Mouse (Mus musculus): ENCODE measurements around the gene Olfr609. TPM values are rescaled to one million over a fixed set of nuclear protein-coding genes. Genes with fewer than 3 reads are reported as not detected.
"Not testable (repeated sequence)": the region's sequence is repeated elsewhere in the genome, so short reads cannot be mapped to it uniquely, and the experiment has no call there.

Olfr609 gene
- polyA plus RNA-seq (2016; fragmentation: Nextera tagmentation; extraction: Ambion mirVana), result not detected in 2 replicates

DNA sequence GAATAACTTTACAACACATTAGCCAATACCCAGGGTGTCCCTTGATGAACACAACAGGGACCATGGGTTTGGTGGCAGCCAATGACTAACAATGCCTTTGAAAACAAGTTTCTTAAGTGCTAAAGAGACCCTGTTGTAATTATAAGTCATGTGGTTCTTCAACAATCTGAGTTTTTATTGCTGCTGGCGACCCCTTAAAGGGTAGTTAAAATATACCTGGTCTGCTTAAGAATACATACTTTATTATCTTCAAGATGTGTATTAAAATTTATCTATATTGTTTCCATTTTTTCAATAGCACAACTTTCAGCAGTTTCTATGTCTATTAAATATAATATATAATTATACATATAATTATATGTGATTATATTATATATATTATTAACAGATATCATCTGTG is at the start of gene Olfr609:
Olfr609 (minus strand) TSS at position 101 of the 400 bp plus-strand sequence.
- H3K27me3 ChIP-seq (ENCODE audit: poor library complexity, severe bottlenecking), result no peaks in the 10 kb centered on the region
- no peaks in the 10 kb centered on the region for H3K4me1 ChIP-seq
- no peak within 1 kb of the TSS for H3K4me3 ChIP-seq
- no peak within 1 kb of the TSS for H3K27ac ChIP-seq
- DNase-seq (ENCODE audit: extremely low spot score, low spot score), result no peak
- 74% methylated on average over 1 of the region's 1 CpGs for WGBS
- H3K36me3 ChIP-seq (replicated peaks), result no peaks in the 10 kb centered on the region
- no peaks in the 10 kb centered on the region for H3K9me3 ChIP-seq

DNA sequence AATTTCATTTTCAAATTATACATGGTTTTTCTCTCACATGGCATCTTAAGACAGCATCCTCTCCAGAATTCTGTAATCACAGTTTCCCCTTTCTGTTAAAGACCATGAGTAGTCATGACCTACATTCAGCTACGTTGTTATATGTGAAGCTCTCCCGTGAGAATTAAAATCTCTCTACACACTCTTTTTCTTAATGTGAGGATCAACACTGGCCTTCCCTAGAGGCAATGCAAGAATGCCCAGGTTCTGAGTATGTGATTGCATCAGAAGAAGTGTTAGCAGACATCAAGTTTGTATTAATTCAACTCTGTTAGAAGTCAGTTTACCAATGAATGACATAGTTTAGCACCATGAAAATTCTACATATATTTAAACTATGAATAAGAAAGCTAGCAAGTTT is 44.8 kb upstream of the Olfr609 start, which contains the start of gene Olfr612:
Olfr612 (minus strand) TSS at position 101 of the 400 bp plus-strand sequence.
- H3K27ac ChIP-seq; H3K36me3 ChIP-seq (replicated peaks); H3K4me3 ChIP-seq; H3K4me1 ChIP-seq; DNase-seq (ENCODE audit: extremely low spot score, low spot score); H3K27me3 ChIP-seq (ENCODE audit: poor library complexity, severe bottlenecking); H3K9me3 ChIP-seq: not testable (repeated sequence)
- WGBS, result 88% methylated on average over 2 of the region's 2 CpGs

DNA sequence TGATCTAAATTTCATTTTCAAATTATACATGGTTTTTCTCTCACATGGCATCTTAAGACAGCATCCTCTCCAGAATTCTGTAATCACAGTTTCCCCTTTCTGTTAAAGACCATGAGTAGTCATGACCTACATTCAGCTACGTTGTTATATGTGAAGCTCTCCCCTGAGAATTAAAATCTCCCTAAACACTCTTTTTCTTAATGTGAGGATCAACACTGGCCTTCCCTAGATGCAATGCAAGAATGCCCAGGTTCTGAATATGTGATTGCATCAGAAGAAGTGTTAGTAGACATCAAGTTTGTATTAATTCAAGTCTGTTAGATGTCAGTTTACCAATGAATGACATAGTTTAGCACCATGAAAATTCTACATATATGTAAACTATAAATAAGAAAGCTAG is 22.9 kb upstream of the Olfr609 start, which contains the start of gene Olfr611:
Olfr611 (minus strand) TSS at position 101 of the 400 bp plus-strand sequence.
- DNase-seq (ENCODE audit: extremely low spot score, low spot score); H3K4me3 ChIP-seq; H3K36me3 ChIP-seq (replicated peaks); H3K27ac ChIP-seq; H3K27me3 ChIP-seq (ENCODE audit: poor library complexity, severe bottlenecking); H3K4me1 ChIP-seq; H3K9me3 ChIP-seq: not testable (repeated sequence)
- WGBS, result 78% methylated on average over 1 of the region's 1 CpGs

DNA sequence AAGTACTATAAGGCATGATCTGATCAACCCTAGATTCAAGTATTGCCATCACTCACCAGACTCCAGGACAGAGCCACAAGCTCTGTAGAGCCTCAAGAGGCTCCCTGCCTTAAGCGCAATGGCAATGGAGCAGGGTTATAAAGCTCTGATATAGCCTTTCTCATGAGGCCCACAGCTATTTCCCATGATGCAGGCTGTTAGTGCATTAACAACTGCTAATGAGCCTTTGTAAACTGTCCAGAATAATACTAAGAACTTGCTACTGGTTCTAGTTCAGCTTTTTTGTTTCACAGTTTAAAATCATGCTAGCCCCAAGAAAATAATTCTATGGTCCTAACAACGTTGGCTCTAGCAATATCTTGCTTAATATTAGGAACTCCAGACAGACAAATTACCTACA is 14.2 kb upstream of the Olfr609 start, which contains the start of gene Olfr610:
Olfr610 (minus strand) TSS at position 101 of the 400 bp plus-strand sequence.
- DNase-seq (ENCODE audit: extremely low spot score, low spot score), result no peak
- whole genome bisulfite sequencing, result 89% methylated on average over 2 of the region's 2 CpGs
- Histone ChIP-seq H3K9me3 (no peaks in the 10 kb centered on the region), H3K4me3 (no peak within 1 kb of the TSS), H3K4me1 (no peaks in the 10 kb centered on the region), H3K27me3 (ENCODE audit: poor library complexity, severe bottlenecking) (no peaks in the 10 kb centered on the region), H3K36me3 (replicated peaks) (no peaks in the 10 kb centered on the region), H3K27ac (no peak within 1 kb of the TSS)

DNA sequence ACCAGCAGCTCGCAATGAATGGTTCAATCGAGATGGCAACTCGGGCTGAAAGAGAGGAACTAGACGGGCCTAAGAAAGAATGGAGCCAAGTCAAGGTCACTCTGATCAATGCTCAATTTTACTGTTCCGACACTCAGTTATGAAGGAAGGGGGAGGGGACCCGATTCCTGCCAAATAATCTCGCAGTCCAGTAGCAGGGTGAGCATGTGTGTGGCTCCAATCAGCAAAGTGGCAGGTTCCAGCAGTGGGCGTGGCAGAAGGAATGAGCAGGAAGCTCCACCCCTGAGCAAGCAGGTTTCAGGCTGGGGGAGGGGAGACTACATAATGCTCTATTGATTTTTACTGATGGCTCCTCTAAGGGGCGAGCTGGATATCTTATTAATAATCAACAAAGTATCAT is 20.8 kb downstream of the Olfr609 start:
- not testable (repeated sequence) for H3K4me3 ChIP-seq; DNase-seq (ENCODE audit: extremely low spot score, low spot score); H3K27me3 ChIP-seq (ENCODE audit: poor library complexity, severe bottlenecking); H3K9me3 ChIP-seq; H3K27ac ChIP-seq; H3K4me1 ChIP-seq; H3K36me3 ChIP-seq (replicated peaks)
- WGBS, result 95% methylated on average over 9 of the region's 9 CpGs

DNA sequence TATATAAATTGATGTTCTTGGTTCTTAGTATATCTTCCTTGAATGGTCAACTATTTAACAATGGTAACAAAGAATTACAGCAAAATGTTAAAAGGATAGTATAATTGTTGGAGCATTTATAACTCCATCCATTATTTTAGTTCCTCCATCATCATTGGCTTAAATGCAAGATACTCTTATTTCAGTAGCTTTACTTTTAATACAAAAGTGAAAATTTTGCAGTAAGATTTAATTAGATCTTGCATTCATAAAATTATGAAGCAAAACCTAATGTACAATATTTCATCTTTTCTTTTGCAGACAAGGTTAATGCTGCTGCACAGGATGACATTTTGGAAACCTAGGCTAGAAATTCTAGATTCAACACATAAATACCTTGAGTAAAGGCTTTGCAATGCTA is 28.3 kb downstream of the Olfr609 start, which contains the start of gene Olfr608:
Olfr608 (plus strand) TSS at position 301 of the 400 bp plus-strand sequence.
- DNase-seq (ENCODE audit: extremely low spot score, low spot score), result no peak
- Histone ChIP-seq H3K27ac (no peak within 1 kb of the TSS), H3K27me3 (ENCODE audit: poor library complexity, severe bottlenecking) (no peaks in the 10 kb centered on the region), H3K9me3 (no peaks in the 10 kb centered on the region; the same call in 1 of the 2 replicates), H3K4me1 (no peaks in the 10 kb centered on the region), H3K4me3 (no peak within 1 kb of the TSS), H3K36me3 (replicated peaks) (no peaks in the 10 kb centered on the region)

DNA sequence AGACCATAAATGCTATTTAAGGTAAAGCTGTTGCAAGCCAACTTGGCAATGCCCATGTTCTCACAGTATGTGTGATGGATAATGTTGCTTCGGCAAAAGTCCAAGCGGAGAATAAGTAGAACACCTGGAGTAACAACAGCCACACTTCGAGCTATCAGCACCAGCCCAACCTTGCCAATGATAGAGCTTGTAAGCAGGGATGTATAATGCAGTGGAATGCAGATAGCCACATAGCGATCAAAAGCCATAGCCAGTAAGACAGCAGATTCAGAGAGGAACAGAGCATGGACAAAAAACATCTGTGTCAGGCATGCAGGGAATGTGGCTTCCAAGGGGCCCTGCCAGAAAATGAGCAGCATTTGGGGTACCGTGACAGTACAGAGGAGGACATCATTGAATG is 37.3 kb downstream of the Olfr609 start:
- no peaks in the 10 kb centered on the region for H3K27me3 ChIP-seq (ENCODE audit: poor library complexity, severe bottlenecking)
- H3K9me3 ChIP-seq, result no peaks in the 10 kb centered on the region
- no peaks in the 10 kb centered on the region for H3K4me1 ChIP-seq
- H3K4me3 ChIP-seq, result no peak overlapping the region
- no peak for DNase-seq (ENCODE audit: extremely low spot score, low spot score)
- no peak overlapping the region for H3K27ac ChIP-seq
- H3K36me3 ChIP-seq (replicated peaks), result no peaks in the 10 kb centered on the region
- 91% methylated on average over 5 of the region's 5 CpGs for WGBS

DNA sequence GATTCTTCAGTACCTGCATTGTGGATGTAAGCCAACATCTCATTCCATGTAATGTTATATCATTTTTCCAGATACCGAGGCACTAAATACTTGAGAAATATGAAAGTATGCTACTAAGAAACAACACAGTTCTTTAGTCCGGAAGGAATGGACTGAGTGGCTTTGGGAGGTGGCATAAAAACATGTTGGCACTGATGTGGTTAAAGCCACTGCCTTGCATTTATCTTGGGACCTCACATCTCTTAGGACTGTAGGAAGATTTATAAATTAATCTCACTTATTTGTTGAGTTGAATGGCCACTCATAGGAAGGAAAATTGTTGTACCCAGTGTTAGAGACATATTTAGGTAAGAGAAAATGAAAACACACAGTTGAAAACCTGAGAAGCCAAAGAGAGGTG is 49.1 kb downstream of the Olfr609 start, which contains the start of gene Olfr606:
Olfr606 (plus strand) TSS at position 301 of the 400 bp plus-strand sequence.
- Histone ChIP-seq H3K36me3 (replicated peaks) (no peaks in the 10 kb centered on the region), H3K27me3 (ENCODE audit: poor library complexity, severe bottlenecking) (no peaks in the 10 kb centered on the region), H3K4me1 (no peaks in the 10 kb centered on the region), H3K4me3 (no peak within 1 kb of the TSS), H3K27ac (no peak within 1 kb of the TSS), H3K9me3 (no peaks in the 10 kb centered on the region)
- DNase-seq (ENCODE audit: extremely low spot score, low spot score), result no peak
- WGBS, result 83% methylated on average over 2 of the region's 2 CpGs

DNA sequence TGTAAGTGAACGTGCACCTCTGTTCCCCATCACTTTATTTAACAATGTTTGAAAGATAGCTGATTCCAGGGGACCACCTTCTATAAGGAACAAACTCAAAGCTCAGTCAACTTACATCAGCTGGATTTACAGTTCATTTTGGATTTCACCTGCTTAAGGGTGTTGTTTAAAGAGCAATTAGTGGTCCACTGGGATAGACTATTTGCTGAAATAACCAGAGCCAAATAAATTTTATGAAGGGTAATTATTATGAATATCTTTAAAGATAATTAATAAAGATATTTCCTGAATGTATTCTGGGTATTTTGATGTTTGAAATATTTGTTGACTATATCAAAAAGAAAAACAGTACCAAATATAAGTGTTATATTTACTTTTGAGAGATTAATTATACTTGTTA is 52.5 kb downstream of the Olfr609 start, which contains the start of gene Olfr605:
Olfr605 (minus strand) TSS at position 101 of the 400 bp plus-strand sequence.
- Histone ChIP-seq H3K4me3 (no peak within 1 kb of the TSS), H3K4me1 (no peaks in the 10 kb centered on the region), H3K27ac (no peak within 1 kb of the TSS), H3K27me3 (ENCODE audit: poor library complexity, severe bottlenecking) (no peaks in the 10 kb centered on the region), H3K9me3 (no peaks in the 10 kb centered on the region), H3K36me3 (replicated peaks) (no peaks in the 10 kb centered on the region)
- 96% methylated on average over 1 of the region's 1 CpGs for WGBS
- no peak for DNase-seq (ENCODE audit: extremely low spot score, low spot score)

Other genes with a start within 250 kb of the Olfr609 start
- gene Usp17ld, start 245.6 kb downstream of the Olfr609 start, polyA plus RNA-seq (2016; fragmentation: Nextera tagmentation; extraction: Ambion mirVana), result not detected in 2 replicates
- gene Olfr596, start 192.4 kb downstream of the Olfr609 start, polyA plus RNA-seq (2016; fragmentation: Nextera tagmentation; extraction: Ambion mirVana), result not detected in 2 replicates
- gene Olfr597, start 181.7 kb downstream of the Olfr609 start, polyA plus RNA-seq (2016; fragmentation: Nextera tagmentation; extraction: Ambion mirVana), result not detected in 2 replicates
- not detected in 2 replicates for gene Olfr598, start 174.5 kb downstream of the Olfr609 start, polyA plus RNA-seq (2016; fragmentation: Nextera tagmentation; extraction: Ambion mirVana)
- gene Olfr599, start 162.1 kb downstream of the Olfr609 start, polyA plus RNA-seq (2016; fragmentation: Nextera tagmentation; extraction: Ambion mirVana), result not detected in 2 replicates
- not detected in 2 replicates for gene Olfr600, start 148.4 kb downstream of the Olfr609 start, polyA plus RNA-seq (2016; fragmentation: Nextera tagmentation; extraction: Ambion mirVana)
- not detected in 2 replicates for gene Olfr601, start 135.4 kb downstream of the Olfr609 start, polyA plus RNA-seq (2016; fragmentation: Nextera tagmentation; extraction: Ambion mirVana)
- not detected in 2 replicates for gene Olfr603, start 111.9 kb downstream of the Olfr609 start, polyA plus RNA-seq (2016; fragmentation: Nextera tagmentation; extraction: Ambion mirVana)
- not detected in 2 replicates for gene Usp17lc, start 83.0 kb downstream of the Olfr609 start, polyA plus RNA-seq (2016; fragmentation: Nextera tagmentation; extraction: Ambion mirVana)
- not detected in 2 replicates for gene Olfr605, start 52.6 kb downstream of the Olfr609 start, polyA plus RNA-seq (2016; fragmentation: Nextera tagmentation; extraction: Ambion mirVana)
- gene Olfr606, start 49.0 kb downstream of the Olfr609 start, polyA plus RNA-seq (2016; fragmentation: Nextera tagmentation; extraction: Ambion mirVana), result not detected in 2 replicates
- not detected in 2 replicates for gene Olfr607, start 33.9 kb downstream of the Olfr609 start, polyA plus RNA-seq (2016; fragmentation: Nextera tagmentation; extraction: Ambion mirVana)
- not detected in 2 replicates for gene Olfr608, start 28.2 kb downstream of the Olfr609 start, polyA plus RNA-seq (2016; fragmentation: Nextera tagmentation; extraction: Ambion mirVana)
- not detected in 2 replicates for gene Olfr610, start 14.1 kb upstream of the Olfr609 start, polyA plus RNA-seq (2016; fragmentation: Nextera tagmentation; extraction: Ambion mirVana)
- gene Olfr611, start 22.8 kb upstream of the Olfr609 start, polyA plus RNA-seq (2016; fragmentation: Nextera tagmentation; extraction: Ambion mirVana), result not detected in 2 replicates
- gene Olfr612, start 44.7 kb upstream of the Olfr609 start, polyA plus RNA-seq (2016; fragmentation: Nextera tagmentation; extraction: Ambion mirVana), result not detected in 2 replicates
- gene Olfr613, start 50.0 kb upstream of the Olfr609 start, polyA plus RNA-seq (2016; fragmentation: Nextera tagmentation; extraction: Ambion mirVana), result not detected in 2 replicates
- not detected in 2 replicates for gene Olfr615, start 58.0 kb upstream of the Olfr609 start, polyA plus RNA-seq (2016; fragmentation: Nextera tagmentation; extraction: Ambion mirVana)
- not detected in 2 replicates for gene Olfr616, start 71.1 kb upstream of the Olfr609 start, polyA plus RNA-seq (2016; fragmentation: Nextera tagmentation; extraction: Ambion mirVana)
- not detected in 2 replicates for gene Olfr617, start 75.0 kb upstream of the Olfr609 start, polyA plus RNA-seq (2016; fragmentation: Nextera tagmentation; extraction: Ambion mirVana)
- gene Olfr618, start 92.0 kb upstream of the Olfr609 start, polyA plus RNA-seq (2016; fragmentation: Nextera tagmentation; extraction: Ambion mirVana), result not detected in 2 replicates
- gene Olfr619, start 102.5 kb upstream of the Olfr609 start, polyA plus RNA-seq (2016; fragmentation: Nextera tagmentation; extraction: Ambion mirVana), result not detected in 2 replicates
- not detected in 2 replicates for gene Olfr620, start 114.5 kb upstream of the Olfr609 start, polyA plus RNA-seq (2016; fragmentation: Nextera tagmentation; extraction: Ambion mirVana)
- not detected in 2 replicates for gene Olfr622, start 144.6 kb upstream of the Olfr609 start, polyA plus RNA-seq (2016; fragmentation: Nextera tagmentation; extraction: Ambion mirVana)
- gene Olfr623, start 165.6 kb upstream of the Olfr609 start, polyA plus RNA-seq (2016; fragmentation: Nextera tagmentation; extraction: Ambion mirVana), result not detected in 2 replicates
- 0.04 TPM in 2 replicates for gene Olfr624, start 173.1 kb upstream of the Olfr609 start, polyA plus RNA-seq (2016; fragmentation: Nextera tagmentation; extraction: Ambion mirVana)
- gene Olfr625-ps1, start 184.7 kb upstream of the Olfr609 start, polyA plus RNA-seq (2016; fragmentation: Nextera tagmentation; extraction: Ambion mirVana), result not detected in 2 replicates
- gene Olfr243, start 216.6 kb upstream of the Olfr609 start, polyA plus RNA-seq (2016; fragmentation: Nextera tagmentation; extraction: Ambion mirVana), result not detected in 2 replicates
- not detected in 2 replicates for gene Olfr628, start 232.3 kb upstream of the Olfr609 start, polyA plus RNA-seq (2016; fragmentation: Nextera tagmentation; extraction: Ambion mirVana)
- not detected in 2 replicates for gene Olfr629, start 246.9 kb upstream of the Olfr609 start, polyA plus RNA-seq (2016; fragmentation: Nextera tagmentation; extraction: Ambion mirVana)

Data from forebrain, embryonic 10.5 days (tissue).